Mouse (Mus musculus) G1E-ER4 (cell line): ENCODE measurements around the gene Olfr1356. TPM values are rescaled to one million over a fixed set of nuclear protein-coding genes. Genes with fewer than 3 reads are reported as not detected.

Experiments
- GATA1 ChIP-seq: IDR thresholded peaks from one replicate; pipeline ENCODE4 v1.8.0; 2012; ENCODE audit warnings: low read length, inconsistent platforms
- polyA plus RNA-seq: library from polyadenylated mRNA; stranded (reverse); fragments of >175 nt; gene quantifications from 2 replicates; pipeline ENCODE4 v1.2.3, GENCODE M21; 2012

Gene Olfr1356
- polyA plus RNA-seq = not detected in 2 replicates

GRCm38 (mm10) chr10:78852066-78852465, at the start of gene Olfr1356:
Olfr1356 (minus strand) TSS chr10:78852166.
- TF ChIP-seq GATA1 = no peak

GRCm38 (mm10) chr10:78875240-78875639, 23.3 kb upstream of the Olfr1356 start, which contains the start of gene Olfr1355:
Olfr1355 (plus strand) TSS chr10:78875540.
- TF ChIP-seq GATA1 = no peak

GRCm38 (mm10) chr10:78812358-78813060, 39.5 kb downstream of the Olfr1356 start:
- no peak for TF ChIP-seq GATA1

GRCm38 (mm10) chr10:78801449-78801848, 50.5 kb downstream of the Olfr1356 start:
- TF ChIP-seq GATA1 = no peak

Other genes with a start within 250 kb of the Olfr1356 start
- gene Olfr1357, start 234.1 kb downstream of the Olfr1356 start, polyA plus RNA-seq = not detected in 2 replicates
- not detected in 2 replicates for gene Casp14, start 133.9 kb downstream of the Olfr1356 start, polyA plus RNA-seq
- gene Ccdc105, start 99.1 kb downstream of the Olfr1356 start, polyA plus RNA-seq = not detected in 2 replicates
- not detected in 2 replicates for gene Slc1a6, start 71.7 kb downstream of the Olfr1356 start, polyA plus RNA-seq
- not detected in 2 replicates for gene Olfr1355, start 23.4 kb upstream of the Olfr1356 start, polyA plus RNA-seq
- not detected in 2 replicates for gene Olfr1354, start 61.0 kb upstream of the Olfr1356 start, polyA plus RNA-seq
- not detected in 2 replicates for gene Olfr8, start 98.5 kb upstream of the Olfr1356 start, polyA plus RNA-seq
- gene Olfr1353, start 111.1 kb upstream of the Olfr1356 start, polyA plus RNA-seq = not detected in 2 replicates
- gene Olfr1352, start 128.9 kb upstream of the Olfr1356 start, polyA plus RNA-seq = not detected in 2 replicates
- not detected in 2 replicates for gene Olfr1351, start 160.3 kb upstream of the Olfr1356 start, polyA plus RNA-seq
- not detected in 2 replicates for gene Olfr57, start 176.6 kb upstream of the Olfr1356 start, polyA plus RNA-seq
- gene 2610008E11Rik, start 245.4 kb upstream of the Olfr1356 start, polyA plus RNA-seq = 0.44 and 0.50 TPM in 2 replicates